Mouse (Mus musculus) inflammation-experienced regulatory T-cells, adult 16 weeks (primary cell): ENCODE results near the gene Drc7. TPM values are rescaled to one million over a fixed set of nuclear protein-coding genes. Genes with fewer than 3 reads are reported as not detected.

Experiments
- polyA plus RNA-seq: library from polyadenylated mRNA; unstranded; fragments of 100-300 nt; shearing (Covaris generic); gene quantifications from one replicate; pipeline ENCODE4 v1.2.1, GENCODE M21; 2017

The Drc7 gene
- not detected for polyA plus RNA-seq

GRCm38 (mm10) chr8:95054927-95055510 is at the start of gene Drc7:
Drc7 (plus strand) TSS chr8:95055103.

GRCm38 (mm10) chr8:95017451-95017850 is 37.5 kb upstream of the Drc7 start, which contains the start of gene Adgrg3:
Adgrg3 (plus strand) TSS chr8:95017692.

GRCm38 (mm10) chr8:95080381-95081341 is 25.8 kb downstream of the Drc7 start, which contains the start of gene Katnb1:
Katnb1 (plus strand) TSS chr8:95081186.

Other genes starting within 250 kb of the Drc7 start
- gene Ccl17, start 244.7 kb upstream of the Drc7 start, polyA plus RNA-seq = not detected
- gene Coq9, start 216.8 kb upstream of the Drc7 start, polyA plus RNA-seq = 81.1 TPM
- gene Ciapin1, start 216.7 kb upstream of the Drc7 start, polyA plus RNA-seq = 101 TPM
- gene Polr2c, start 197.7 kb upstream of the Drc7 start, polyA plus RNA-seq = 117 TPM
- 3.1 TPM for gene Dok4, start 178.8 kb upstream of the Drc7 start, polyA plus RNA-seq
- gene Ccdc102a, start 137.0 kb upstream of the Drc7 start, polyA plus RNA-seq = not detected
- 0.21 TPM for gene Adgrg5, start 131.4 kb upstream of the Drc7 start, polyA plus RNA-seq
- 2.4 TPM for gene Adgrg1, start 80.4 kb upstream of the Drc7 start, polyA plus RNA-seq
- 0.30 TPM for gene Adgrg3, start 37.4 kb upstream of the Drc7 start, polyA plus RNA-seq
- 26.7 TPM for gene Katnb1, start 26.1 kb downstream of the Drc7 start, polyA plus RNA-seq
- 0.16 TPM for gene Kifc3, start 147.7 kb downstream of the Drc7 start, polyA plus RNA-seq